Mouse (Mus musculus): Measurements from ENCODE around the gene C1qtnf6.
A peak's percentile ranks its signal among the peaks of the same experiment; 100 is the strongest.

Gene C1qtnf6

DNA sequence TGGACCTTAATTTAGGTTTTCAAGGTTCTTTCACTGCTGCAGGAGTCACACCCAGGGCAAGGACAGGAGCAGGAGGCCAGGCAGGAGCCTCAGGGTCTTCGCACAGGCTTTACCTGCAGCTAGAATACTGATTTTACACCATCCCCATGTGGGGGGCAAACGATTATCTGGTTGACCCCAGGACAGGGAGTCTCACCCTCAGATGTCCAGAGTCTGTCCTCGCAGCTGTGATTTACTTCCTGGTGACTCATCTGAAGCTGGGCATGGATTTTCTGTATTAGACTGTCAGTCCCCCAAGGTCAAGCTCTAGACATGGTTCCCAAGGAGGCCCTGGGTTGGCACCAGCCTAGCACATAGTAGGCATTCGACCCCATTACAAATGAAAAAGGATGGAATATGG, 14.8 kb upstream of the C1qtnf6 start:
- DNase-seq (ENCODE audit: low spot score in 2 of 2), result no peak

DNA sequence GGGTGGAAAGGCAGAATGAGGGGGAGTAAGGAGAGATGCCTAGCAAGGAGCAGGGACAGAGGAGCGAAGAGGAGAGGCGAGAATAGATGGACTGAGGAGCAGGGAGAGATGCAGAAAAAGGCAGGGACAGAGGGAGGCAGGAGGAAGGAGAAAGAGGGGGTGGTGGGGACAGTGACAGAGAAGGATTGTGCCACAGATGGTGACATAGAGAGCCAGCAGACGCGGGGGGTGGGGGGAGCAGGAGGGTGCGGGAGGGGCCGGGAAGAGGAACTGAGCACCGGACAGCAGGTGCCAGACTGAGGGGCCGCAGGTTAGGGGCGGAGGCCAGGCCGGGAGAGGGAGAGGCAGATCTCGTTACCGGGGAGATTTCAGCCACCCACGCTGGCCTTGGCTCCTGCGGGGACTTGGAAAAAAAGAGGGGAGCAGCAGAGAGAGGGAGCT, 13.4 kb upstream of the C1qtnf6 start, which contains the start of gene Sstr3:
Gene Sstr3, minus strand, starts transcription at position 125 of the 441 bp plus-strand sequence.
- no peak for DNase-seq (ENCODE audit: low spot score in 2 of 2)

DNA sequence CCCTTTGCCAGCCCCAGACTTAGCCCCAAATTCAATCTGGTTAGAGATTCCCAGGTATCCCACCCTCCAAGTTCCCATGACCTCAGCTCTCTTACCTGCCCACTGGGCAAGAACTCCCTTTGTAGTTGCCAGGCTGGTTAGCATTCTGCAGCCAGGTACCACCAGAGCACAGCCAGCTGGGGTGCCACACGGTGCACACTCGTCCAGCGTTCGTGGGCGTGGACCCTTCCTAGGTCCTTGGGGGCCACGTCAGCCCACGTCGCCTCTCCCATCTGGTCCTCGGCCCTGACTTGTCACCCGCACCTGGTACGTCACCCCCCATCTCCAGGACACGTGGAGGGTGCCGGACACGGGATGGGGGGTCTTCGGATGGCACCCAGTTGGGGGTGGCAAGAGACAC, 12.8 kb upstream of the C1qtnf6 start:
- DNase-seq (ENCODE audit: low spot score in 2 of 2), result no peak

DNA sequence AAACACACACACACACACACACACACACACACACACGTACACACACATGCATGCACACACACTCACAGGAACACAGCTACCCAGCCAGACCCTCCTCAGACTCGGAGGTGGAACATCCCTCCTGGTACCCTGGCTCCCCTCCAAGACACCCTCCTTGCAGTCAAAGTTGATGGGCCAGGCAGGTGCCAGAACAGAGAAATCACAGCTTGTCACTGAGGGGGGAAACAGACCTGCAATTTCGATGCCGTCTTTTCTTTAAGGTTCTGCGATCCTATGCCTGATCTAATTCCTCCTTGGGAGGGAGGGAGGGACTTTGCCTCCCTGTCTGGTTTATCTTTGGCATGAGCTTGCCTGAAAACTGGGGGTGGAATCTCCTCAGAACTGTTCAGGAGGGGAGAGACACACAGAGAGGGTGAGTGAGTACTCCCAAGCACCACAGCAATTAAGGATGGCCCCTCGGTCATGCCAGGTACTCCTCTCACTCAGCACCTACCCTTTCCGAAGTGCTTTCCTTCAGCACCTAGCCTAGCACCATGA, 11.6 kb upstream of the C1qtnf6 start:
- DNase-seq (ENCODE audit: low spot score in 2 of 2), result no peak

DNA sequence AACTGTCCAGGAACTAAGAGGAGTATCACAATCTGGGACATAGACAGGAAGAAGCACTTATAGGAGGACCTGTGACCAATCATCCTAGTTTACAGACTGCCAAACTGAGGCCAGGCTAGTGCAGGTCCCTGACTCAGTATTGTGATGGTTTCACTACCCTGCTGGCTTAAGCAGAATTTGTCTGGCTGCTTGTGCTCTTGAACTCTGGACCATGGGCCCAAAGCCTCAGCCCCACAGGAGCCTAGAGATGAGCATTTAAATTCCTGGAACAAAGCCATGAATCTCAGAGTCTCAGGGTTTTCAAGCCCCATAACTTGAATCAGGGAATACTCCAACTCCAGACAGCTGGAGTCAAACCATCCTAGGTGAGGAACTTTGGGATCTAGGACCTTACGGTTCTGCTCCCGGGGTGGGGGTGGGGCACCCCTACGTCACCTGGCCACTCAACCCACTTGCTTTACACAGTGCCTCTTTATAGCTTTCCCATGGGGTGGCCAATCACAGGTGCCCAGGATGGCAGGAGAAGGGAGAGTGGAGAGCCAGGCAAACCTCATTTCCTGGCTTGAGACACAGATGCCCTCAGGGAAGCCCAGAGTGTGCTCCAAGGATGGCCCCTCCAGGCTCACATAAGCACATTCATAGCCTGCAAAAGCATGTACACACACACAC, 11.0 kb upstream of the C1qtnf6 start:
- DNase-seq (ENCODE audit: low spot score in 2 of 2), result no peak

DNA sequence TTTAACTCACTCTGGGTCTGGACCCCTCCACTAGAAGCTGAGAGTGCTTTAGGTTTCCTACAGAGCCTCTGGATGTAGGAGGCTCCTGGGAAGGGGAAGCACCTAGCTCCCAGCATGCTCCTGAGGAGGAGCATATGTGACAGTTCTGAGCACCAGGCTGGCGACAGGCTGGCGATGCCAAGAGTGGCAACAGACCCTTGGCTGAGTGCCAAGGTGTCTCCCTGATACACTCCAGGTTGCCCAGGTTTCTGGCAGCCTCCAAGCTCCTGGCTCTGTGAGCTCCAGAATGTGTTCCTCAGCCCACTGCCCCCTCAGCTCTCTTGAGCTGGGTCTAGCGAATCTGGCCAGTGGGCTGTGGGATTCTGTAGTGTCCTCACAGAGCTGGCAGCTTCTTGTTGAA, 10.4 kb upstream of the C1qtnf6 start:
- no peak for DNase-seq (ENCODE audit: low spot score in 2 of 2)

DNA sequence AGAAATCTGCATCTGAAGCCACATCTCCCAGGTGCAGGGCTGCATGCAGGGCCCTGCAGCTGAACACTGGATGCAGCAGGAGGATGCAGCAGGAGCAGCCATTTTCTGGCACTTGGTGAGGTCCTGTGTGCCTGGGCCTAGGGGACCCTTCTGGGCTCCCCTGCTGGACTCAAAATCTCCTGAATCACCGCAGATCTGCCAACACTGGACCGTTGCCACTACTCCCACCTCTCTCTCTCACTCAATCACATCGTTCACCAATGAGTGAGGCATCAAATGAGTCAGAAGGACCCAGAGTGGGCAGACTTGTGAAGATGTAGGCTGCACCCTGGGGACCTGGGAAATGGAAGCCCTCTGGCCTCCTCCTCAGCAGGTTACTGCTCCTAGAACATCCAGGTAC, 9.8 kb upstream of the C1qtnf6 start:
- DNase-seq (ENCODE audit: low spot score in 2 of 2), result no peak

DNA sequence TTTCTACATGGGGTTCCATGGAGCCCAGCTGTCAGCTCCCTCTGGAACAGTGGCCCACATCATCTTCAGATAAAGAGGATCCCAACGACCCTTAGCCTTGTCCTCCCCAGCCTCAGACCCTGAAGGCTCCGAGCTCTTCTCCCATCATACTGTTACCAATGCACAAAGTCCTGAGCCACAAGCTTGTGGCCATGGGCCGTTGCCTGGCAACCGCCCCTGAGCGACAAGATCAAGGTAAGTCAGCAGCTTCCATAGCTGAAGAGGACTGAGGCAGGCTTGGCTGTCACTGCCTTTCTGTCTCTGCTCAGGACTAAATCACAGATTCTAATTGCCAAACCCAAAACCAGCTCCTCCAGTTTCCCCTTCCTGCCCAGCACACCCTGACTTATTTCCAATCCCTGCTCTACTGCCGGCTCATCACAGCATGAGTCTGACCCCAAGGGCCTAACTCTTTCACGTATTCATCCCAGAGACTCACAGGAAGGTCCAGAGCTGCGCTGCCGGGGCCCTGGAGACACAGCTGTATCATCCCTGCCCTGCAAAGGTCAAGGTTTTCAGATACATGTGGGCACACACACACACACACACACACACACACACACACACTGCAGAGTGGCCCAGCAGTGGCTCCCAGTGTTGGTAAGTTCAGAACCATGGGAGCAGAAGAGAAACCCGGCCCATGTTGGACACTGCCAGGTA, 4.7 kb upstream of the C1qtnf6 start:
- DNase-seq (ENCODE audit: low spot score in 2 of 2), result no peak

DNA sequence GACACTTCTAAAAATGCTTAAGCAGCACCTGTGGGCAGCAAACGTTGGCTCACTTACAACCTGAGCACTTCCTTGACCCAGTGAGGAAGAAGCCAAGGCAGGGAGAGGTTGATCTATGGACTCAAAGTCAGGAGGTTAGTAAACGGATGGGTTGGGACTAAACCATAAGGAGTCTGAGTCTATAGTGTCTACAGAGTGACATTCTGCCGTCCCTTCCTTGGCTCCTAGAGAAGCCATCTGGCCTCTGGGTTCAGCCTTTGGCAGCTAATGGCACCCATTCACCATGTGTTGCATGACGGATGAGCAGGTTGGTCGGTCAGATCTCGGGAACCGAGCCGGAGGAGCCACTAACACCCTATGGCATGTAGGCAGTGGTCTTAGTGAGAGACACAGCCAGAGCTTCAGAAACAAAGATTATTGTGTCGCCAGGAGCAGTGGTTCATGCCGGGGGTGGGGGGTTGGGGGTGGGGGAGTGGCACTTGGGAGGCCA, 2.2 kb upstream of the C1qtnf6 start:
- DNase-seq (ENCODE audit: low spot score in 2 of 2), result no peak

DNA sequence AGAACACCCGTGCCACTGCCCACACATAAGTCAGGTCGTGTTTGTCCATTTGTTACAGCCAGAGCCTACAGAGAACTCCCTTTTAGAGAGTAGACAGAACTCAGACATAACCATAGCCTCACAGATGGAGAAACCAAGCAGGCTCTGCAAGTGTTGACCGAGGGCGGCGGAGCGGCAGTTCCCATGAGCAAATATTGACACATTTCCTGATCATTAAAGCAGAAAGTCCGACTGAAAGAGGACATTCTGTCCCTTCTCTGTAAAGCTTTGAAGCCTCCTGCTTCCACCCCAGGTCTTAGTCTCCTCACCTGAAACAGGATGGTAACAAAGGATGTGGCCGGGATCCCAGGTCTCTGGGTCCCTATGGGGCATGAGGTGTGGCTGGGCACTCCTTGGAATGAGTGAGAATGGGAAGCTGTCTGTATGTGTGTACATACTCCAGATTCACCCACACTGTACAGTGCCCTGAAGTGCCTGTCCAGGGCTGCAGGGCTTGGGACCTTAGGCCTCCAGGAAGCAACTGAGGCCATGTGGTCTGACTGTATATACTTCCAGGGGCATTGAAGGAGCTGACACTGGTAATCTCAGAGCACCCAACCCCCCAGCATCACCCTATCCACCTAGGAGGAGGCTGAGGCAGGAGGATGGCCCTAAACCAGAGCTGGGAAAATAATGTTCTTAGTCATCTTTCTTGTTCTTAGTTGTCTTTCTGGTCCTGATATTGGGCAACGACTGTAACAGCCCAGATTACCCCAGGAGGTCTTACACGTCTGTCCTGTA, 1.5 kb upstream of the C1qtnf6 start:
- no peak for DNase-seq (ENCODE audit: low spot score in 2 of 2)

DNA sequence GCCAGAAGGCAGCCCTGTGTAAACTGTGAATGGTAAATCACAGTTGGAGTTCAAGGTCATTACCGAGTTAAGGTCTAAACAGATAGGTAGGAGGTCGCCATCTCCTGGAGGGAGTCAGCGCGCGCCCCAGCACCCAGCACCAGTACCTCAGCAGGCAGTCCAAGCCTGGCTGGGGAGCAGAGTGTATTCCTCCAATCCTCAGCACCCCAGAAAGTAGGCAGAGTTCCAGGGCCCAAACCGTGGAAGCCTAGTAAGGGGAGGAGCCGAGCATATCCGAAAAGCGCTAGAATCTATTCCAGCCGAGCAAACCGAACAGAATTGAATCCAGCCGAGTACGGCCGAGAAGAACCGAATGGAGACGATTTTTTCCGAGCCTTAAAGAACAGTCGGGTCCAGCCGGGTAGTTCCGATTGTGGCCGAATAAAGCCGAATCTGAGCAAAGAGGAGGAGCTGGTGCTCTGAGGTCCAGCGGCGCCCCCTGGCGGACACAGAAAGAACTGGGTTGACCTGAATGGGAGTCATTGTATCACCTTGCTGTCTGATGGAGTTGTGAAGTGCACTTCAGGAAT, 769 bp upstream of the C1qtnf6 start:
- peak; percentile 89 to 96 for DNase-seq (ENCODE audit: low spot score in 2 of 2)

DNA sequence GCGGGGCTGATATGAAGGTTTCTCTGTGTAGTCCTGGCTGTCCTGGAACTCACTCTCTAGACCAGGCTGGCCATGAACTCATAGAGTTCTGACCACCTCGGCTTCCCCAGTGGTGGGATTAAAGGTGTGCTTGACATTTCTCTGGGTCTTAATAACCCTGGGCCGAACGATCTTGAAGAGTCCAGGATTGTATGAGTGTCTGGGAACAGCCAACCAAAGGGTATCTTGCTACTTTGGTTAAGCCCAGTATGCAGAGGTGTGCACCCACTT, 170 bp upstream of the C1qtnf6 start:
- no peak for DNase-seq (ENCODE audit: low spot score in 2 of 2)

DNA sequence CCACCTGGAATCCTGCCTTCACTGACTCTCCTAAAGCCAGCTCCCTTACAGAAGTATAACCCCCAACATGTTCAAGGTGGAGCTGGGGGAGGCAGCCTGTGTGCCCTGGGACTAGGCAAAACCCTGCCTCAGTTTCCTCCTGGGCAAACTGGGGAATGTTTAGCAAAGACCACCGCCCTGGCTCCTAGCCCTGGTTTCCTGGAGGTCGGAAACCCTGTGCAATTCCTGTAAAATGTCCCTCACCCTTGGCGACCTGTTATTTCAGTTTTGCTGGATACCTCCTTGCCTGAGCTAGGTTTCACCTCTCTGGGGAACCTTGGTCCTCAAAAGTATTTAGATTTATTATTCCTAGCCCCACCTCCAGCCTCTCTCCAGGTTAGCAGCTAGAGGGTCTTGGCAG, 1.1 kb downstream of the C1qtnf6 start:
- DNase-seq (ENCODE audit: low spot score in 2 of 2), result no peak

DNA sequence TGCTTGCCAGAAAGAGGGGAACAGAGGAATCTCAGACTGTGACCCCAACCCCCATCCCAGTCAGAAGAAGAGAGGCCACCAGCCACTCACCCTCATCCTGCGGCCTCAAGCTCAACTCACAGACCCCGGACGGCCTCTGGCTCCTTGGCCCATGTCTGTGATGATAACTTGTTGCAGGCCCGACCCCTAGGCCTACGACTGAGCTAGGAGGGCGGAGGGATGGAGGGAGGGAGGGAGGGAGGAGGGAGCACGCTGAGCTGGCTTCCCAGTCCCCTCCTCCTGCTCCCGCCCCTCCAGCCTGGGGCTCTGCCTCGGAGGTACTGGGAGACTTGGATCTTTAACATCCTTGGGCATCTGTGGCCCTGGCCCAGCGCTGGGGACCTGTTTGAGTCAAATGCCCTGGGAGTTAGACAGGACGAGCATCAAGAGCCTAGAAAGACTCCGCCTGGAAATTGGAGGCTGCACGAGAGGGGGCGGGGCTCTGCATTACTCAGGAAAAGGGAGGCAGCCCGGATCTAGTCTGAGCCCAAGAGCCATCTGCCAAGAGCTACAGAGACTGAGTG, 1.7 kb downstream of the C1qtnf6 start:
- no peak for DNase-seq (ENCODE audit: low spot score in 2 of 2)

DNA sequence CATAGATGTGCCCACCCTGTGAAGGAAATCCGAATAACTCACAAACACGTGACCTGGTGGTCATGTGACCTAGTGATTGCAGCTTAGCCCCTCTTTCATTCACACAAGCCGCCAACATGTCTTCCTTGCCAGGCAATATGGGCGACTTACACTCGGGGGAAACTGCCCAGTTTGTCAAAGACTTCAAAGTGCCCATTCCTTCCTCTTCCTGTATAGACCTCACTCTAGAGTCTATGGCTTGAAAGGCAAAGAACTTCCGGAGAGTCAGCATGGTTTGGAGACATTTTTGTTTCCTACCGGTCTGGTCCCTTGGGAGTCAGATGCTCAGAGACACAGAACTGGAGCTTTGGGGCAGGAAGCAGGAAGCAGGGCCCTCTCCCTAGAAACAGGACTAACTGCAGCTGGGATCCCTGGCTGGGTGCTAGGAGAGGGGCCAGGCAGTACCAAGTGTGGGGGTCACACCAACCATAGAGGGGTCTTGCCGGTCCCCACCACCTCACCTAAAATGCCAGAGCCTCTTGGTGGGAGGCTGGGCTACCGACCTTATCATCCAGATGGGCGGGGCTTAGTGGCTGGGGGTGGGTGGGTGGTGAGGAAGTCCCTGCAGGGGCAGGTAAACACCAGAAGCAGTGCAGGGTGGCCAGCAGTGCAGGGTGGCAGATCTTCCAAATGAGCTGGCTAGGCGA, 2.3 kb downstream of the C1qtnf6 start:
- no peak for DNase-seq (ENCODE audit: low spot score in 2 of 2)

DNA sequence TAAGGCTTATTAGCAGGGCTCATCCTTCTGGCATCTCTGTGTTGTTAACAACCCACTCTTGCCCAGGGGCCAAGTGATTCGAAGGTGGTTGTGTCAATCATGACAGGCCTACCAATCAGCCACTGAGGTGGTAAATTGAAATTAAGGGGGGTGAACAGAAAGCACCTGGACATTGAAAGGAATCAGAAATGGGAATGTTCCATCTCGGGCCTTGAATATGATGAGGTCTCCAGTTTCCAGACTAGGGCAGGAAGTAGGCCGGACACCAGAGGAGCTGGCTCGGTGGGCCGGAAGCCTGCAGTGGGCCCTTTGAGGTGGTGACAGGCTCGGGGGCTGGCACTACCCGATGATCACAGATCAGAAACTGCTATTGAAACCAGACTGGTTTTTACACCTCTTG, 3.2 kb downstream of the C1qtnf6 start:
- DNase-seq (ENCODE audit: low spot score in 2 of 2), result no peak

DNA sequence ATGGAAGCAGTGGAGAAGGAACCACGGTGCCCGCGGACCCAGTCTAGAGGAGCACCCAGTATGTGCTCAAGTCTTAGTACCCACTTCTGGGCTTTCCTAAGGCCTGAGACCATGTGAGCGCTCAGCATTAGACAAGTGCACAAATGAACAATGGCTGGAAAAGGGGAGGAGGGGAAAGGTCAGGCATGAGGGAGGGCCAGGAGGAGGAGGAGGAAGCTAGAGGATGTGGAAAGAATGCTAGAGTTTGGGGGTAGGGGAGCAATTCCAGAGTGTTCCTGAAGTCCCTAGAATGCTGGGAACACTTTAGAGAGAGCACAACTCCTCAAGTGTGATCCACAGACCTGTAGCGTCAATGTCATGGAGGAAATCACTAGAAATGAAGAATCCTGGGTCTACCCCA, 7.1 kb downstream of the C1qtnf6 start:
- no peak for DNase-seq (ENCODE audit: low spot score in 2 of 2)

DNA sequence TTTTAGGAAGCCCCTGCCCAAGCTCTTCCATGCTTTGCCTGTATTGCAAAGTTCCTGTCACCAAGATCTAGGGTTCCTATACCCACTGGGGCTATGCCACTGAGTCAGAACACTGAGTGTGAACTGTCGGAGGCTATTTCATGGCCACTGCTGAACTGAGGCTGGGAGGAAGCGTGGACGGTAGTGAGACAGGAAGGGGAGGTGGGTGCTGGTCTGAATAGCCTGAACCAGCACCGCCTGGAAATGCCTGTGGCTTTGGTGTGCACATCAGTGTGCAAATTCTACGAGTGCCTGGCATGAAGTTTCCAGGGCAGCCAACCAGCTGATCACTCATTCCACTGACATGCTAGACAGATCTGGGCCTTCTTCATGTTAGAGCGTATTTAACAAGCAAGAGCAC, 9.3 kb downstream of the C1qtnf6 start:
- no peak for DNase-seq (ENCODE audit: low spot score in 2 of 2)

DNA sequence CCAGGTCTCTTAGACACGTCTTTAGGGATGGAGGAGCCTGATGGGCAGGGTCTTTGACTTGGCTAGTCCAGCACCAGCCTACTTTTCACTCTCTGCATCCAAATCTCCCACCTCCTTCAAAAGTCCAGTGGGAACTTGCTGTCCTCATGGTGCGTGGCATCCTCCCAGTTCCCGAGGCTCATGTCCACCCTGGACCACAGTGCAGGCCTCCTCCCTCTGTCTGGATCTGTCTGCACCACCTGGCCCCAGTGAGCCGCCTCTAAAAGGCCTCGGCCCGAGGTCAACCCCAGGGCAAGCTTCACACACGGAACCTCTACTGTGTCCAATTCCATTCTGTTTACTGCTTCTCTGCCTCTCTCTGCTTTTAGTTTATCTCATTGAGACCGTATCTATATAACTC, 9.9 kb downstream of the C1qtnf6 start:
- no peak for DNase-seq (ENCODE audit: low spot score in 2 of 2)

DNA sequence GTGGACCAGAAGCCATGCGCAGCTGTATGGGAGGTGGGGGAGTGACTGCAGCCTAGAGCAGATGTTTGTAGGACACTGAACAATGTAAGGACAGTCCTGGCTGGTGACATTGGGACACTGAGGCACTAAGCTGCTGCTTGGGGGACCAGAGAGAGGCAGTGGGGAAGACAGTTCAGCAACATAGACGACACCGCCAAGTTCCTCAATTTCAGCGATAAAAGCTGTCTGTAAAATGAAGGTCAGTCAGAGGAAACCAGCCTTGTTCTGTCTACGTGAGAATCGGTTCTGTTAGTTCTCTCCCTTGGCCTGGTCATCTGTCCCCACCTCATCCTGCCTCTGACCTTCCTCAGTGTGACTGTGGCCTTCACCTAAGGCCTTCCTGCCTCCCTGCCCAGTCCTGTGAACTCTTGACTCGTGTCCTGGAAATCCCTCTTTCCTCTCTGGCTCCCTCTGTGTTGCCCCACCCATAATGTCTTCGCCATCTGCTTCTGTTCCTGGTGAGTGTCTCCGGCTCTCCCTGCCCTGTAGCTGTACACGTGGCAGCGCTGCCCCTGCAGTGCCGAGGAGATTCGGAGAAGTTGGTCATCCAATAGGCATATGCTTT, 11.0 kb downstream of the C1qtnf6 start:
- no peak for DNase-seq (ENCODE audit: low spot score in 2 of 2)

DNA sequence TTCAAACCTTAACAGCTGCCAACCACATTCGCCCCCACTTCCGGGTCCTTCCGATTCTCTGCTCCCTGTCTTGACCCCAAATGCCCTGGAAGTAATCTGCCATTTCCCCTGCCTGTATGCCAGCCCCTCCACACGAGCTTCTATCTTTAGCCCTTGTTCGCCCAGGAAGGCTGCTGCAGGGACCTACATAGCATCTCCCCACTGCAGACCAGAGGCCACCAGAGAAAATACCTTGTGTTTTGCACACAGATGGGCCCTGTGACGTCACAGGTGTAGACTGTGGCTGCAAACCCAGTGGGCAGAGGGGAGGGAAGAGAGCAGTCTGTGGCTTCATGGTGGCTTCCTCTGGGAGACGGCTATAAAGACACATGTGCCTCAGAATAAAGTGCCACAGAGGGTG, 13.0 kb downstream of the C1qtnf6 start:
- DNase-seq (ENCODE audit: low spot score in 2 of 2), result no peak
